Mouse (Mus musculus) neural tube, embryonic 12.5 days (tissue): ENCODE measurements around the gene Cyb5b. TPM values are rescaled to one million over a fixed set of nuclear protein-coding genes. Genes with fewer than 3 reads are reported as not detected.
A peak's percentile ranks its signal among the peaks of the same experiment; 100 is the strongest.

Experiments used
- ATAC-seq: fragments of 200-750 bp; cut with Nextera tagmentation; 2 replicates; pipeline ENCODE4 v1.8.0; 2017; ENCODE audit warnings: low read depth, mild to moderate bottlenecking, moderate TSS enrichment, moderate library complexity; ENCODE audit not compliant: low FRiP score
- H3K27ac ChIP-seq: fragments of 300-500 bp; sonication (generic); 2 replicates; pipeline ENCODE4 v1.5.1; 2016
- H3K27me3 ChIP-seq: fragments of 300-500 bp; sonication (generic); replicated peaks from 2 replicates; pipeline ENCODE4 v1.6.1; 2016; ENCODE audit warnings: mild to moderate bottlenecking
- H3K36me3 ChIP-seq: fragments of 300-500 bp; sonication (generic); 2 replicates; pipeline ENCODE4 v1.6.1; 2016; ENCODE audit warnings: mild to moderate bottlenecking
- H3K4me1 ChIP-seq: fragments of 300-500 bp; sonication (generic); 2 replicates; pipeline ENCODE4 v1.6.1; 2016
- H3K4me2 ChIP-seq: fragments of 300-500 bp; sonication (generic); replicated peaks from 2 replicates; pipeline ENCODE4 v1.6.1; 2016; ENCODE audit warnings: mild to moderate bottlenecking
- H3K4me3 ChIP-seq: fragments of 300-500 bp; sonication (generic); 2 replicates; pipeline ENCODE4 v1.5.1; 2016
- H3K9ac ChIP-seq: fragments of 300-500 bp; sonication (generic); 2 replicates; pipeline ENCODE4 v1.6.1; 2016; ENCODE audit warnings: mild to moderate bottlenecking
- H3K9me3 ChIP-seq: fragments of 300-500 bp; sonication (generic); 2 replicates; pipeline ENCODE4 v1.6.1; 2016; ENCODE audit warnings: mild to moderate bottlenecking
- WGBS: fragments of 180-500 bp; shearing (Covaris S2); methylation state at CpG from one replicate; pipeline ENCODE4 v1.1.7; 2016; 5-methylcytosine and 5-hydroxymethylcytosine counted together
- polyA plus RNA-seq: library from polyadenylated mRNA; unstranded; fragments of >200 nt; fragmentation: Nextera tagmentation; extraction: Ambion mirVana; gene quantifications from 2 replicates; pipeline ENCODE4 v1.2.1, GENCODE M21; 2016

Gene Cyb5b
- polyA plus RNA-seq, 1 experiment from 2014 or later, result 132 TPM

- H3K9ac ChIP-seq, result no peak overlapping the region
- no peaks in the 10 kb centered on the region for H3K4me1 ChIP-seq
- H3K4me2 ChIP-seq, result no peak overlapping the region
- no peak overlapping the region for H3K27ac ChIP-seq
- ATAC-seq, result no peak
- H3K4me3 ChIP-seq, result no peak overlapping the region
- peaks cover 40% of the 10 kb centered on the region for H3K36me3 ChIP-seq
- H3K9me3 ChIP-seq, result no peaks in the 10 kb centered on the region
- H3K27me3 ChIP-seq, result no peaks in the 10 kb centered on the region
Observed at GRCm38 (mm10) chr8:107156816-107157215, 6.4 kb downstream of the Cyb5b start.

GRCm38 (mm10) chr8:107157836-107158235 lies 7.4 kb downstream of the Cyb5b start:
- WGBS, result 89% methylated on average over 1 of the region's 1 CpGs

GRCm38 (mm10) chr8:107158890-107159289 lies 8.4 kb downstream of the Cyb5b start:
- Histone ChIP-seq H3K4me2 (no peak overlapping the region), H3K27me3 (no peaks in the 10 kb centered on the region), H3K4me3 (no peak overlapping the region), H3K9ac (no peak overlapping the region), H3K9me3 (no peaks in the 10 kb centered on the region), H3K36me3 (peaks cover 44% of the 10 kb centered on the region), H3K4me1 (no peaks in the 10 kb centered on the region), H3K27ac (no peak overlapping the region)
- ATAC-seq, result no peak

More at GRCm38 (mm10) chr8:107157836-107158235, 7.4 kb downstream of the Cyb5b start:
- H3K36me3 ChIP-seq, result peaks cover 43% of the 10 kb centered on the region
- H3K27me3 ChIP-seq, result no peaks in the 10 kb centered on the region
- no peak overlapping the region for H3K4me2 ChIP-seq
- no peaks in the 10 kb centered on the region for H3K4me1 ChIP-seq
- H3K9me3 ChIP-seq, result no peaks in the 10 kb centered on the region
- no peak for ATAC-seq
- H3K9ac ChIP-seq, result no peak overlapping the region
- H3K27ac ChIP-seq, result no peak overlapping the region
- H3K4me3 ChIP-seq, result no peak overlapping the region

- 97% methylated on average over 7 of the region's 7 CpGs for WGBS
- no peak for ATAC-seq
- Histone ChIP-seq H3K4me3 (no peak overlapping the region), H3K4me2 (no peak overlapping the region), H3K9me3 (no peaks in the 10 kb centered on the region), H3K4me1 (no peaks in the 10 kb centered on the region), H3K36me3 (peaks cover 30% of the 10 kb centered on the region), H3K9ac (no peak overlapping the region), H3K27me3 (no peaks in the 10 kb centered on the region), H3K27ac (no peak overlapping the region)
Observed at GRCm38 (mm10) chr8:107164251-107164773, 13.9 kb downstream of the Cyb5b start.

- Histone ChIP-seq H3K27me3 (no peaks in the 10 kb centered on the region), H3K27ac (no peak overlapping the region), H3K4me3 (no peak overlapping the region), H3K9me3 (no peaks in the 10 kb centered on the region), H3K4me2 (no peak overlapping the region), H3K4me1 (no peaks in the 10 kb centered on the region), H3K9ac (no peak overlapping the region), H3K36me3 (peaks cover 44% of the 10 kb centered on the region)
- WGBS, result 95% methylated on average over 9 of the region's 9 CpGs
- ATAC-seq, result no peak
Observed at GRCm38 (mm10) chr8:107165745-107166144, 15.3 kb downstream of the Cyb5b start.

- Histone ChIP-seq H3K9me3 (no peaks in the 10 kb centered on the region), H3K4me1 (peaks cover under 1% of the 10 kb centered on the region; the same call in 1 of the 2 replicates), H3K36me3 (peaks cover 48% of the 10 kb centered on the region), H3K4me3 (no peak overlapping the region), H3K27ac (no peak overlapping the region), H3K9ac (no peak overlapping the region), H3K4me2 (no peak overlapping the region), H3K27me3 (no peaks in the 10 kb centered on the region)
- WGBS, result 96% methylated on average over 5 of the region's 5 CpGs
- ATAC-seq, result no peak
Observed at GRCm38 (mm10) chr8:107167848-107168247, 17.4 kb downstream of the Cyb5b start.

- no peak overlapping the region for H3K9ac ChIP-seq
- peaks cover 5% of the 10 kb centered on the region; the same call in 1 of the 2 replicates for H3K4me1 ChIP-seq
- no peak overlapping the region for H3K4me2 ChIP-seq
- ATAC-seq, result no peak
- no peaks in the 10 kb centered on the region for H3K9me3 ChIP-seq
- no peak overlapping the region for H3K27ac ChIP-seq
- H3K27me3 ChIP-seq, result no peaks in the 10 kb centered on the region
- no peak overlapping the region for H3K4me3 ChIP-seq
- peaks cover 65% of the 10 kb centered on the region for H3K36me3 ChIP-seq
- 54% methylated on average over 8 of the region's 8 CpGs for whole genome bisulfite sequencing
Observed at GRCm38 (mm10) chr8:107172152-107172551, 21.7 kb downstream of the Cyb5b start.

- 75% methylated on average over 9 of the region's 9 CpGs for WGBS
- H3K27me3 ChIP-seq, result no peaks in the 10 kb centered on the region
- peaks cover 74% of the 10 kb centered on the region for H3K36me3 ChIP-seq
- H3K27ac ChIP-seq, result no peak overlapping the region
- no peak overlapping the region for H3K4me2 ChIP-seq
- ATAC-seq, result no peak
- 0 out of 2 replicates have a peak overlapping the region, but pooled peaks have one; percentile 9 for H3K9ac ChIP-seq
- no peak overlapping the region for H3K4me3 ChIP-seq
- no peaks in the 10 kb centered on the region for H3K9me3 ChIP-seq
- peaks cover 5% of the 10 kb centered on the region; the same call in 1 of the 2 replicates for H3K4me1 ChIP-seq
Observed at GRCm38 (mm10) chr8:107172969-107173645, 22.7 kb downstream of the Cyb5b start.

GRCm38 (mm10) chr8:107181122-107181521 lies 30.7 kb downstream of the Cyb5b start:
- Histone ChIP-seq H3K27ac (no peak overlapping the region), H3K4me1 (no peaks in the 10 kb centered on the region), H3K9me3 (no peaks in the 10 kb centered on the region), H3K9ac (no peak overlapping the region), H3K4me3 (no peak overlapping the region), H3K36me3 (peaks cover 84% of the 10 kb centered on the region), H3K4me2 (no peak overlapping the region), H3K27me3 (no peaks in the 10 kb centered on the region)
- ATAC-seq, result no peak
- WGBS, result 96% methylated on average over 6 of the region's 6 CpGs

GRCm38 (mm10) chr8:107184996-107185395 lies 34.6 kb downstream of the Cyb5b start:
- Histone ChIP-seq H3K27me3 (no peaks in the 10 kb centered on the region), H3K9ac (no peak overlapping the region), H3K4me1 (no peaks in the 10 kb centered on the region), H3K36me3 (peaks cover 58% of the 10 kb centered on the region), H3K9me3 (no peaks in the 10 kb centered on the region), H3K4me2 (no peak overlapping the region), H3K27ac (no peak overlapping the region), H3K4me3 (no peak overlapping the region)
- ATAC-seq, result no peak
- WGBS, result 85% methylated on average over 3 of the region's 3 CpGs

GRCm38 (mm10) chr8:107186659-107187390 lies 36.4 kb downstream of the Cyb5b start:
- H3K4me3 ChIP-seq, result no peak overlapping the region
- H3K27me3 ChIP-seq, result no peaks in the 10 kb centered on the region
- no peak overlapping the region for H3K9ac ChIP-seq
- H3K9me3 ChIP-seq, result no peaks in the 10 kb centered on the region
- H3K4me1 ChIP-seq, result no peaks in the 10 kb centered on the region
- ATAC-seq, result no peak
- H3K36me3 ChIP-seq, result peaks cover 42% of the 10 kb centered on the region
- 76% methylated on average over 15 of the region's 15 CpGs for WGBS
- no peak overlapping the region for H3K27ac ChIP-seq
- H3K4me2 ChIP-seq, result no peak overlapping the region

GRCm38 (mm10) chr8:107187631-107188030 lies 37.2 kb downstream of the Cyb5b start:
- ATAC-seq, result no peak
- H3K27me3 ChIP-seq, result no peaks in the 10 kb centered on the region
- 86% methylated on average over 5 of the region's 5 CpGs for WGBS

More at GRCm38 (mm10) chr8:107187631-107188030, 37.2 kb downstream of the Cyb5b start:
- H3K4me1 ChIP-seq, result no peaks in the 10 kb centered on the region
- H3K9me3 ChIP-seq, result no peaks in the 10 kb centered on the region
- peaks cover 36% of the 10 kb centered on the region for H3K36me3 ChIP-seq
- no peak overlapping the region for H3K4me3 ChIP-seq
- no peak overlapping the region for H3K9ac ChIP-seq
- H3K27ac ChIP-seq, result no peak overlapping the region
- H3K4me2 ChIP-seq, result no peak overlapping the region
